Mouse (Mus musculus): ENCODE measurements around the gene Cd82.

Cd82 gene

GRCm38 (mm10) chr2:93445237-93445651 lies 17.7 kb downstream of the Cd82 start:
- DNase-seq (ENCODE audit: low spot score in 2 of 2): no peak

DNA sequence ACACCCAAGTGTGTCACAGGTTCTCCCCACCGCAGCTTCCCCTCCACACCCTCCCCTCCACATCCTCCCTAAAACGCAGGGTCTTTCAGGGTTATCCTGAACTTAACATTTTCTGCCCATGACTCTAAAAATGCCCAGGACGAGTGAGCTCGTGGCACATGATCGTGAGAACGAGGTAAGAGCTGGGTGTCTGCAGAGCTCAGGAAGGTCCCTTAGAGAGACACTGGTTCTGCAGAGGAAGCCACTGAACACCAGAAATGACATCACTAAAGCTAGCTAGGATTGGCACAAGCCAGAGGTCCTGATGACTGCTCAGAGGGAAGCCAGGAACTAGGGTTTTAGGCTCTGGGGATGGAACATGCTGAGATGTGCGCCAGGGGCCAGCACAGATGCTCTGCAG lies 18.7 kb downstream of the Cd82 start:
- DNase-seq (ENCODE audit: low spot score in 2 of 2): no peak

- no peak for DNase-seq (ENCODE audit: low spot score in 2 of 2)
Measured at GRCm38 (mm10) chr2:93443106-93443505, 19.8 kb downstream of the Cd82 start.

DNA sequence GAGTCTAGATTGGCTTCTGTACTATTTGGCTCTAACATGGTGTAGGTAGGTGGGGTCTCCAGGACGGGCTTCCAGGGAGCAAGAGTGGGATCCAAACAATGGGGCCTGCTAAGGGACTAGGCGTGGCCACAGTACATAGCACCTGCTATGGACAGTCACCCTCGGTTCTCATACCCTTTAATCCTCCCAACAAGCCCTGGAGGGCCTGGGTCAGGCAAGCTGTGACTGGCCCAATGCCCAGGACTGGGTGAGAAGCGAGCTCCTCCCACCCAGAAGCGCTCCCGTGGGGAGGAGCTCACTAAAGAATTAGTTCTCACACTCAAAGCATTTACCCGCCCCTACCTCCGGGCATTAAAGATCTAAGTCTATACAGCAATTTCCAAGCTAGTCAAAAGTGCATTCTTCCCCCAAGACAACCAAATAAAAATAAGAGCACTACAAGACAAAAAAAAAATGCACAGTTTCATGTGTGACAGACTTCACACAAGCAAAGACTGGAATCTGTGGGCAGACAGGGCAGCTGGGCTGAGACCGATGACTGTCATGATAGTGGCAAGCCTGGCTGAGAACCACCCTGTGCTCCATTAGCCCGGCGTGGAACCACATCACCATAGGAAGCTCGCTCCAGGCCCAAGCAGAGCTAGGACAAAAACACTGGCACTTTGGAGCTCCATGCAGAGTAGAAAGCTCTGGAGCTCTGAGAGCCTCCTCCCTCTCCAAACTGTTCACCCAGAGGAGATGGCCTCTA lies 23.0 kb downstream of the Cd82 start:
- DNase-seq (ENCODE audit: low spot score in 2 of 2): peak in 1 of 2 experiments; percentile 69

- no peak for DNase-seq (ENCODE audit: low spot score in 2 of 2)
Measured at GRCm38 (mm10) chr2:93439352-93439771, 23.6 kb downstream of the Cd82 start.

DNA sequence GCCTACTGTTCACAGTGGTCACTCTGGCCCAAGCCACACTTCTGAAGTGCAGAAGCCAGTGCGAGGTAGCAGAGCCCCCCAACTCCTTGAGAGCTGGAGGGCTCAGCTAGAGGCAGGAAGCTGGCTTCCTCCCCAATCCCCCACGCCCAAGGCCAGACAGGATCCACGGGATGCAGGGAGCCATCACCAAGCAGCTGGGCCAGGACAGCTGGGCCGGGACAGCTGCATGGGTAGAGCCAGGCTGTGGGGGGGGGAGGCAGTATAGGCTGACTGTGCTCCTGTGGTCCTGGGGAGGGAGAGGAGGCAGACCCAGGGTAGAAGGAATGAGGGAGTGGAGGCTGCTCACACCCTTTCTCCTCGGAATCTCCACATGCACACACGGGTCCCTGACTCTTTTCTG lies 24.6 kb downstream of the Cd82 start:
- no peak for DNase-seq (ENCODE audit: low spot score in 2 of 2)

DNA sequence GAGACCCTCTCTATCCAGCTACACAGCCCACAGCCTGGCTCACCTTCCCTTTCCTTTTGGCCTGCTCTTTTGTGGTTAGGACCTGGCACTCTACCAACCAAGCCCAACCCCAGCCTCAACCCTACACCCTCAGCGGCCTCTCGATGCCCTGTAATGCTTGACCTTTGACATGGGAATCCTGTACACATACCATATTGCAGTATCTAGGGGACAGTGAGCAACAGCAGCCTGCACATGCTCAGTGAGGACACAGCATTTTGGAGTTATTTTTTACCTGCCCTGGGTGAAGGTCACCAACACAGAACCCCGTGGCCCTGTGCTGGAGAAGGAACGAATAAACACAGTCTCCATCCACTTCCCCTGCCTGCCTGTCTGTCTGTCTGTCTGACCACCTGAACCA lies 27.4 kb downstream of the Cd82 start:
- DNase-seq (ENCODE audit: low spot score in 2 of 2): no peak

DNA sequence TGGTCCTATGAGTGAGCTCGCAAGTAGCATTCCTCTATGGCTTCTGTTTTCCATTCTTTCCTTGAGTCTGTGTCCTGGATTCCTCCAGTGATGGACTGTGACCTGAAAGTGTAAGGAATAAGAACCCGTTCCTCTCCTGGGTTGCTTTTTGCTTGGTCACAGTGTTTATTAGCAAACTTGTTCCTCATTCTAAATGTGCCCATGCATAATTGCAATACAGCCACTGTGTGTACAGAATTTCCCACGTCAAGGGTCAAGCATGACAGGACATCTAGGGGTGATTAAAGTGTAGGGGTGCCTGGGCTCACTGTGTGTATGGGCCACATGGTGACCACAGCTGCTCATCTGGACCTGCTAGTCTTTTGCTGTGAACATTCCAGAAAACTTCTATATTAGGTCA lies 28.0 kb downstream of the Cd82 start:
- DNase-seq (ENCODE audit: low spot score in 2 of 2): no peak

DNA sequence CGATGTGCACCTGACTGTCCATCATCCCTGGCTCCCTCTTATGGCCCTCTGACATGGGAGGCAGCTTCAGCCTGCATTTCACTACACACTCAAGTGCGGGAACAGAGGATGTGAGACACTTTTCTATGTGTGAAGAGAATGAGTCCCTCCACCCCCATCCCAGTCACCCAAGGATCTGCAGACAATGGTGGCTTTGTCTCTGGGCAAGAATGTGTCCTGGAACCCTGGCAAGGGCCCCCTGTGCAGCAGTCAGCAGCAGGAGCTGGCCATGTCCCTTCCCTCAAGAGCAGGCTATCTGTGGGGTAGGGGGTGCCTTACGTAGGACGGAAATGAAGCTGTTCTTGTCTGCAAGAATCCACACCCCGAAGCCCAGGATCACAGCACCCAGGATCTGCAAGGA lies 29.4 kb downstream of the Cd82 start:
- no peak for DNase-seq (ENCODE audit: low spot score in 2 of 2)

DNA sequence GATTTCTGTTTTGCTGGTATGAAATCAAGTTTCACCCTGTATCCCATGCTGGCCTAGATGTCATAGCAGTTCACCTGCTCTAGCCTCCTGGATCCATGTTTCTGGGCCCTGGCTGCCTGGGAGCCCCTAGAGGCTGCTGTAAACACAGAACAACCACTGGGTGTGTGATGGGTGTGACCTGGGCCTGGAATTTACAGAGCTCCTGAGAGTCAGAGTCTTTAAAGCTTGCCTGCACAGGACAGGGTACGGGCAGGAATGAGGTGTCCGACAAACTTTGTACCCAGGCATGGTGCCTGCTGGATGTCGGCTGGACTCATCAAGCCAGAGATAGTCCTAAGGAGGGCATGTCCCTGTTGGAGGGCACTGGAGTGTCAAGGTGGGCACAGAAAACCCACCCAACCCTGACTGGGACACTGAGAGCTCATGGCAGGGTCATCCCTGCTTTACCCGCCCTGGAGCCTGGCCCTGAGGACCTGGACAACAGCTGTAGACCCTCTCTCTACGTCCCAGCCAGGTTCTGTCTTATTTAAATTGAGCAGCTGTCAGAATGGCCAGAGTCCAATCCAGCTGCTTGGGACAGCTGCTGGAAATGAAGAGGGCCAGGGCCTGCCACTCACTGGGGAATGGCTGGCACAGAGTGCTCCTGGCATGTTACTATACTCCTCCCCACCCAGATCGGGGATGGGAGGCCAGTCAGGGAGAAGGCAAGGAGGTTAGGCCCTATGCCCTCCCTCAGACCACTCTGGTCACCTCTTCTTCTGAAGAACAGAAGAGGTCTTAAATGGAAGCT lies 30.1 kb downstream of the Cd82 start:
- no peak for DNase-seq (ENCODE audit: low spot score in 2 of 2)

- no peak for DNase-seq (ENCODE audit: low spot score in 2 of 2)
Measured at GRCm38 (mm10) chr2:93431575-93432325, 31.2 kb downstream of the Cd82 start.

DNA sequence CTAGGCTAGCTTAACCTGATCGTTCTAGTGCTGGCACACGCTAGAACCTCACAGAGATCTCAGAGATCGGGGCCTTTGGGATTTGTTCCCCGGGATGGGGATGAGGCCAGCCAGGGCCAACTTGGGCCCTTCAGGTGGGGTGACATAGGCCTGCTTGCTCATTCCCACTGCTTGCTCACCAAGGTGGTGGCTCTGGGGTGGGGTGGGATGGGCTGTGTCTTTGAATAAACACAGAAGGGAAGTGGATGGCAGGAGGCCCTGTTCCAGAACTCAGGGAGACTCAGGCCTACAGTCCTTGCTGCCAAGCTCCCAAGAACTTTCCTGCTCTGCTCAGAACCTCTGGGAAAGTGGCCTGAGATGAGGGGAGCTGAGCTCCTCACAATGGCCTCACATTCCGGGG lies 31.9 kb downstream of the Cd82 start:
- no peak for DNase-seq (ENCODE audit: low spot score in 2 of 2)

DNA sequence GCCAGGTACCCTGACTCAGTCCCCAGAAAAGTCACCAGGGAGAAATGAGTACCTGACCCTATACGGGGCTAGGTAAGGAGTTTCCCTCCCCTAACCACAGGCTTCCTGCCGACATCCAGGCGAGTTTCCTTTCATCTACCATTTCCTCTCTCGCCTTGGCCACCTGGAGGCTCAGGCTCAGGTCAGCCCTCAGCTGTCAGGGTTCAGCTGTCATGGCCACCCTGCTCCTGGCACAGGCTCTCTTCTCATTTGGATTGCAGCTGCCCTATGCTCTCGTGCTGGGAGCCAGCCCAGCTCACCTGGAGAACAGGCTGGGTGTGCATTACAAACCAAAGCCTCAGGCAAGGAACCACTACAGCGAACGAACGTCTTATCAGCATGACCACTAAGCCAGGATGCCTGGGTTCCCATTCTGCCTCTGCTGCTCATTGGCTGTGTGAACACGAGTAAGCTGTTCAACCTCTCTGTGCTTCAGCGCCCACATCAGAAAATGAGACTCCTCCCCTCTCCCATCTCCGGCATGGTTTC lies 34.9 kb downstream of the Cd82 start:
- no peak for DNase-seq (ENCODE audit: low spot score in 2 of 2)

DNA sequence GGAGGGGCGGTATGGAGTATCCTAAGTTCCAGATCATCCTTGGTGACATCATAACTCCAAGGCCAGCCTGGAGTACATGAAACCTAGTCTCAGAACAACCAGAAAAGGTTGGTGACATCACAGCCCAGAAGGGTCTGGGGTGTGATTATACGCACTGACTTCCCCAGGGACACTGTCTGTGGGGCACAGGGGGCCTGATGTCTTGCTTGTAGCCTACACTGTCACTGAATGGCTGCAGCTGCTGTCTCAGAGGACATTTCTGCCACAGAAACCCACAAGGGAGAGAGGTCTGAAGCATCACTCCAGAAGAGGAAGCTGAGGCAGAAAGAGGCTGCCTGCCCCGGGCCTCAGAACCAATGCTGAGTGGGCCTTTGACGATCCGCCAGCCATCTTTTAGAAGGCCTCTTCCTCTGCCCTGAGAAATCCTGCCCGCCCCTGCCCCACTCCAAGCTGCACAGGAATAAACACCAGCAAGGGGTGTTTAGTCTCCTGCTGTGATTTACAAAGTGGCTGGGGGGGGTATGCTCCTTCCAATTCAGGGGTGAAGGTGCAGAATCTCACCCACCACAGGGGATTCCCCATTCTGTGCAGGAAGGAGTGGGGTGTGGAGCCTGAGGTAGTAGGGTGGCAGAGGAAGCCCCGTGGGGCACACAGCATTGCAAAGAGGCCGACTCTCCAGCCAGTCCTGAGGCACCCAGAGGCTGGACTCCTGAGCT lies 35.8 kb downstream of the Cd82 start:
- no peak for DNase-seq (ENCODE audit: low spot score in 2 of 2)

- DNase-seq (ENCODE audit: low spot score in 2 of 2): no peak
Measured at GRCm38 (mm10) chr2:93425810-93426209, 37.1 kb downstream of the Cd82 start.

GRCm38 (mm10) chr2:93424307-93424984 lies 38.5 kb downstream of the Cd82 start:
- no peak for DNase-seq (ENCODE audit: low spot score in 2 of 2)

DNA sequence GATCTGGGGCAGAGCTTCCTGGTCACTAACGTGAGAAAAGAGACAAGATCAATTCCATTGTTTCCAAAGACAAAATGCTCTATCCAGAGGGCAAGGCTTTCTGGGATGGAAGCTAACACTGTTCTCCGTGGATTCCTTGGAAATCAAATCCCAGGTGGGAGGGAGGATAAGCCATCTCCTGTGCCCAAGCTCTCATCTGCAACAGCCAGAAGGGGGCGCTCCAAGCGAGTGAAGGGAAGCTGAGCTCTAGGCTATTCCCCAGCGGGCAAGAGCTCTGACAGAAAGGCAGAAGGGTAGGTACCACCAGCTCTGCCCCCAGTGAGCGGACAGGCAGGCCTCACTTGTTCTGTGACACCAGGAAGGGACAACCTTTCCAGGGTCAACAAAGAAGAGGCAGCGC lies 41.6 kb downstream of the Cd82 start:
- DNase-seq (ENCODE audit: low spot score in 2 of 2): peak; percentile 77 to 82

DNA sequence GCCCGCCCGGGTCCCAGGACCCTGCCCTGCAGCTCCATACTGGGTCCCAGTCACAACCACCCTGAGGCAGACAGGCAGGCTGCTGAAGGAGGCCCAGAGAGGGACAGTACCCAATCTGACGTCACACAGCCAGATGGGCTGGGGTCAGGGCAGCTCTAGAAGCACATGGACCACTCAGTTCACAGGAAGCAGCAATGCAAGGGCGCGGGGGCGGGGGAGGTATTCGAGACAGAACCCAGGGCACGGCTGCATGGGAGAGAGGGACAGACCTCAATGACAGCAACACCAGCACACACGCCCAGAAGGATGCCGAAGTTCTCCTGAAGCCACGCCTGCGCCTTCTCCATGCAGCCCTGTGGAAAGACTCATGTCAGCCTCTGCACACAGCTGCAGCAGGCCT lies 43.0 kb downstream of the Cd82 start:
- DNase-seq (ENCODE audit: low spot score in 2 of 2): no peak

DNA sequence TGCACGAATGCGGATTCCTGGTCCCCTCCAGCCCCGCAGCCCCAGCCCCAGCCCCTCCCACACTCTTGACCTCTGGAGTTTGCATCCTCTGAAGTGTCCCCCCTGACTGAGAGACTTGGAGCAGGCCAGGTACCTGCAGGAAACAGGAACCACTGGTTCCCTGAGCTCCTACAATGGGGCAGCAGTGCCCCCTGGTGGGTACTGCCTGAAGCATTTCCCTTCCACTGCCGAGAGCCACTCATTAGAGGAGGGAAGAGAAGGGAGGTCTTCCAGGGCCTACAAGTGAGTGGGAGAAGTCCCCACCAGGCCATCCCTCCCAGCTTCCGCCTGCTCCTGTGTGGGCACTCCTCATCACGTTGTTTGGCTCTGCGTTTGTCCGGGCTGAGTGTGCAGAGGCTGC lies 44.5 kb downstream of the Cd82 start:
- peak in 1 of 2 experiments; percentile 67 for DNase-seq (ENCODE audit: low spot score in 2 of 2)

- no peak for DNase-seq (ENCODE audit: low spot score in 2 of 2)
Measured at GRCm38 (mm10) chr2:93416874-93417709, 45.8 kb downstream of the Cd82 start.
